Mouse (Mus musculus) forebrain, embryonic 15.5 days (tissue): ENCODE measurements at regions not wholly inside any gene's neighbourhood (a gene's known extent, or its start where the extent isn't known, plus 50 kb on each side); places are given as distances from the start of the nearest gene placed in this dataset.

ENCODE experiments used
- ATAC-seq: fragments of 200-750 bp; cut with Nextera tagmentation; replicated peaks from 2 replicates; pipeline ENCODE4 v1.8.0; 2017; ENCODE audit warnings: mild to moderate bottlenecking, moderate TSS enrichment, moderate library complexity
- H3K27ac ChIP-seq: fragments of 300-500 bp; sonication (generic); replicated peaks from 2 replicates; pipeline ENCODE4 v1.5.1; 2015; ENCODE audit warnings: mild to moderate bottlenecking, inconsistent platforms
- H3K27me3 ChIP-seq: fragments of 300-500 bp; sonication (generic); 2 replicates; pipeline ENCODE4 v1.6.1; 2015; ENCODE audit warnings: inconsistent platforms
- H3K36me3 ChIP-seq: fragments of 300-500 bp; sonication (generic); 2 replicates; pipeline ENCODE4 v1.6.1; 2015; ENCODE audit warnings: mild to moderate bottlenecking, inconsistent platforms
- H3K4me1 ChIP-seq: fragments of 300-500 bp; sonication (generic); 2 replicates; pipeline ENCODE4 v1.6.1; 2015; ENCODE audit warnings: inconsistent platforms
- H3K4me2 ChIP-seq: fragments of 300-500 bp; sonication (generic); replicated peaks from 2 replicates; pipeline ENCODE4 v1.6.1; 2015; ENCODE audit warnings: mild to moderate bottlenecking, inconsistent platforms
- H3K4me3 ChIP-seq: fragments of 300-500 bp; sonication (generic); 2 replicates; pipeline ENCODE4 v1.5.1; 2015; ENCODE audit warnings: mild to moderate bottlenecking, inconsistent platforms
- H3K9ac ChIP-seq: fragments of 300-500 bp; sonication (generic); replicated peaks from 2 replicates; pipeline ENCODE4 v1.6.1; 2015; ENCODE audit warnings: mild to moderate bottlenecking, inconsistent platforms
- H3K9me3 ChIP-seq: fragments of 300-500 bp; sonication (generic); 2 replicates; pipeline ENCODE4 v1.6.1; 2016; ENCODE audit warnings: inconsistent platforms
- WGBS: fragments of 180-500 bp; shearing (Covaris S2); methylation state at CpG from one replicate; pipeline ENCODE4 v1.1.7; 2015; ENCODE audit warnings: mixed read lengths; 5-methylcytosine and 5-hydroxymethylcytosine counted together

DNA sequence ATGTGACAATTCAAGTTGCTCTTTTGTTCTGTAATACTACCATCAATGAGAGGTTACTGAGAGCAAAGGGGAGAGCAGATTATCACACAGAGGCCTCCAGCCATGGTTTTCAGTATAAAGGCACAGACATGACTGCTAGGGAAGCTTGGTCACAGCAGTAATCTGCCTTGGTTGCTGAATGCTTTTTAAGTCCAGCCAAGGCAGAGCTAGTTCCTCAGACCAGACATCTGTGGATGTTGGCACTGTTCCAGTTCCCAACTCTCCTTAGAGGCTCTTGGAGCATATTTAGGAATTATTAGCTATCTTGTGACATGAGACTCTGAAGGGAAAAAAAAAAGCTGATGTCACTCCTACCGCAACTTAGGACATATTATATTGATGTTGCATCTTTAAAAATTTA, 347.5 kb downstream of the Hsfy2 start:
- H3K4me1 ChIP-seq = peaks cover 6% of the 10 kb centered on the region
- no peak overlapping the region for H3K9ac ChIP-seq
- WGBS = 60% methylated on average over 1 of the region's 1 CpGs
- H3K9me3 ChIP-seq = no peaks in the 10 kb centered on the region
- H3K4me2 ChIP-seq = no peak overlapping the region
- no peaks in the 10 kb centered on the region for H3K27me3 ChIP-seq
- no peaks in the 10 kb centered on the region for H3K36me3 ChIP-seq
- peak; percentile 71 for ATAC-seq
- H3K4me3 ChIP-seq = no peak overlapping the region
- H3K27ac ChIP-seq = no peak overlapping the region

DNA sequence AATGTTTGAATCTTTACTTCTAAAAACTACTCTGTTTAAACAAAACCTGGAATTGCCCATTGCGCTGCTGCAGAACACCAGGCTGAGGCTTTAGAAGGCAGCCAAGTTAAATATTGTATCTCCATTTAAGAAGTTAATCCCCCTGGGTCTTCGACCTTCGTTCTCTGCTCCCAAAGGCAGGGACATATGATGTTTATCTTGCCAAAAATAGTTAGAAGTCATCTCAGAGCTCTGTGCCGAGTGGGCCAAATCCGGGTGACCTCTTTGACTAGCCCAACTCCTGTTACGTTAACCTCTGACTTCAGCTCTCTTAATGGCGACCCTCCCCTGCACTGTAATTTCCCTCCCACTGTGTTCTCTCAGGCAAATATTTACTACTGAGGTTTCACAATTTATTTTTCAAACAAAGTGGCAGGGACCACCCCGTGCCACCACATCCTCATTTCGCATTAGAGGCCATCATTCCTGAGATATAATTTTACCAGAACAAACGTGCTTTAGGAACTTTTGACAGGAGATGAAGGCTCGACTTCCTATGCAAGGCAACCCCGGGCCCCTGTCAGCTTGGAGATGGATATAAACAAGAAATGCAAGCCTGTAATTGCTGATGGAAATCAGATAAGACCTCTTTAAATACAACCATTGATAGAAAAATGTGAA, 350.7 kb downstream of the Hsfy2 start:
- H3K4me2 ChIP-seq = no peak overlapping the region
- no peaks in the 10 kb centered on the region for H3K27me3 ChIP-seq
- H3K27ac ChIP-seq = no peak overlapping the region
- peaks cover 6% of the 10 kb centered on the region for H3K4me1 ChIP-seq
- no peak overlapping the region for H3K9ac ChIP-seq
- no peak overlapping the region for H3K4me3 ChIP-seq
- no peaks in the 10 kb centered on the region for H3K9me3 ChIP-seq
- H3K36me3 ChIP-seq = no peaks in the 10 kb centered on the region
- ATAC-seq = no peak
- WGBS = 78% methylated on average over 12 of the region's 12 CpGs

DNA sequence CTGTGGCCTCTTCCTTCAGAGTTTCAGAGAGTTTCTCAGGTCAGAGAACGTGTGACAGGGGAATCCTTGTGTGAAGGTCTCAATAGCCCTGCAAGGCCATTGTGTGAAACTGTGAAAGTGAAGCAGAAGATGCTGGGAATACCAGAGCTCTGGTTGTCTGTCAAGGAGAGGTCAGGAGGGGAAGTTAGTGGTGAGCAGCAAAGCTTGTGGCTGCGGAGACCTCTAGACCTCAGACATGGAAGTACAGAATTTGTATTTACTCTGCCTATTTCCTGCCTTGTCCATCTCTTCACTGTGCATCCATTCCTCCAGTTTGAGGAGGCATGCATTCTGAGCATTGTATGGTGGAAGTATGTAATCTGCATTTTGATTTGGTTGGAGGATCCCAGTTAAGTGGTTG, 375.5 kb downstream of the Hsfy2 start:
- no peak for ATAC-seq
- Histone ChIP-seq H3K9me3 (no peaks in the 10 kb centered on the region), H3K4me3 (no peak overlapping the region), H3K27ac (no peak overlapping the region), H3K9ac (no peak overlapping the region), H3K36me3 (no peaks in the 10 kb centered on the region), H3K4me1 (peaks cover 3% of the 10 kb centered on the region; the same call in 1 of the 2 replicates), H3K4me2 (no peak overlapping the region), H3K27me3 (no peaks in the 10 kb centered on the region)
- WGBS = 73% methylated on average over 2 of the region's 2 CpGs

DNA sequence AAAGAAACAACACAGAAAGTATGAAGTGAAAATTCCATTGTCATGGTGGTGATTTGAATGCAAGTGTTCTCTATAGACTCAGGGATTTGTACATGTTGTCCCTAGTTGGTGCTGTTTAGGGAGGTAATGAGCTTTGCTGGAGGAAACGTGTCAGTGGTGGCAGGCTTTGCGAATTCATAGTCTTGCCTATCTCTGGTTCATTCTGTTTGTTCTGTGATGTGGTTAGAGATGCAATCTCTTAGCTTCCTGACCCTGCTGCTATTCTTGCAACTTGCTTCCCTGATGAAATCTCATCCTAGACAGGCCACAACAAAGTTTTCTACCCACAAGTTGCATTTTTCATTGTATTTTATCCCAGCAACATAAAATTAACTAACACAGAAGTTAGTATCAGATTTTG, 376.5 kb downstream of the Hsfy2 start:
- H3K4me2 ChIP-seq = no peak overlapping the region
- no peak overlapping the region for H3K27ac ChIP-seq
- WGBS = 70% methylated on average over 2 of the region's 2 CpGs
- H3K4me1 ChIP-seq = peaks cover 3% of the 10 kb centered on the region; the same call in 1 of the 2 replicates
- H3K27me3 ChIP-seq = no peaks in the 10 kb centered on the region
- H3K9me3 ChIP-seq = no peaks in the 10 kb centered on the region
- H3K36me3 ChIP-seq = no peaks in the 10 kb centered on the region
- ATAC-seq = no peak
- H3K4me3 ChIP-seq = no peak overlapping the region
- H3K9ac ChIP-seq = no peak overlapping the region

DNA sequence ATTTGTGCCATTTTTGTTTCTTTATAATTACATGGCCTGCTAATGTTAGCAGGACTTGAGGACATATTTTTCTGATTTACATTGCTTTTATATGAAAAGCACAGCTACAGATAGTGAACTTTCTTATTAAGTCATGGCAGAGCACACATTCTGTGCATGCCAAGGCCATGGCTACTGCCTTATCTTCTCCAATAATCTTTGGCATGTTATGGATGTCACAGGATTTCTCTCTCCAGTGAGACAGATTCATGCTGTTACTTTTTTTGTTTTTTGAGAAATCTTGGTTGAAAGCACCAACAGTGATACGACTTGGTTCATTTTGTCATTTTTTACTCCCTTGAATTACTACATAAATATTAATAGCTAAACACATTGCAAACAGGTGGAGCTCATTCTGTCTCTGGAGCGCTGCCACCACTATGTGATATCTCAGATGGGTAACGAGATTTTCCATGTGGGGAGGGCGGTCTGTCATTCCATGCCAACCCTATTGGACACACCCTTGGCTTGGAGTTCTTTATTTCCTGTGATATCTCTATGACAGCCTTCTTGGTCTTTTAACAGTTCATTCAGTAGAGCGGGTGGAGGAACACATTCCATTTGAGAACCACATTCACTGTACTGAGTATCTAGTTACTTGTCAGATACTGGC, 380.3 kb downstream of the Hsfy2 start:
- no peak overlapping the region for H3K4me3 ChIP-seq
- no peak overlapping the region for H3K4me2 ChIP-seq
- WGBS = 62% methylated on average over 5 of the region's 5 CpGs
- H3K27me3 ChIP-seq = no peaks in the 10 kb centered on the region
- H3K4me1 ChIP-seq = peaks cover 3% of the 10 kb centered on the region; the same call in 1 of the 2 replicates
- 0 out of 2 replicates have a peak overlapping the region, but pooled peaks have one; percentile 52 for H3K27ac ChIP-seq
- H3K36me3 ChIP-seq = no peaks in the 10 kb centered on the region
- no peaks in the 10 kb centered on the region for H3K9me3 ChIP-seq
- peak; percentile 63 for ATAC-seq
- no peak overlapping the region for H3K9ac ChIP-seq

DNA sequence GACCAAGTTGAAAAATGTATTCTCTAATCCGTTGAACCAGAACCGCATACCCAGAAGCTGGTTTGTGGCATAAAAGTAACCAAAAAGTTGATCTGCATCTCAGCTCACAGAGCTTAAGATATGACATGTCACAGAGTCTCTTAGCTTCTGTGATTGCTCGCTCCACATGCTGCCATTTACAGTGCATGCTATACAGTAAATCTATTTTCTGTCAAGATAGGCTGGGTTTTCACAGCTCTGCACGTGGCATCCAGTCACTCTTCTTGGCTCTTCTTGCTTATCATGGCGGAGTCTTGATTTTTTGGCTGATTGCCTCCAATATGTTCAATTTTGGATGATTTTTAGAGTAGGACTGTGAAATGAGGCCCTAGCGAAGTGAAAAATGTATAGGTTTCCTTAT, 397.5 kb downstream of the Hsfy2 start:
- H3K27ac ChIP-seq = 0 out of 2 replicates have a peak overlapping the region, but pooled peaks have one; percentile 5
- no peak overlapping the region for H3K9ac ChIP-seq
- no peak overlapping the region for H3K4me2 ChIP-seq
- no peaks in the 10 kb centered on the region for H3K36me3 ChIP-seq
- H3K4me1 ChIP-seq = no peaks in the 10 kb centered on the region
- no peaks in the 10 kb centered on the region for H3K9me3 ChIP-seq
- no peak; the same call in 1 of the 2 replicates for ATAC-seq
- H3K27me3 ChIP-seq = no peaks in the 10 kb centered on the region
- H3K4me3 ChIP-seq = no peak overlapping the region
- WGBS = 73% methylated on average over 6 of the region's 6 CpGs

DNA sequence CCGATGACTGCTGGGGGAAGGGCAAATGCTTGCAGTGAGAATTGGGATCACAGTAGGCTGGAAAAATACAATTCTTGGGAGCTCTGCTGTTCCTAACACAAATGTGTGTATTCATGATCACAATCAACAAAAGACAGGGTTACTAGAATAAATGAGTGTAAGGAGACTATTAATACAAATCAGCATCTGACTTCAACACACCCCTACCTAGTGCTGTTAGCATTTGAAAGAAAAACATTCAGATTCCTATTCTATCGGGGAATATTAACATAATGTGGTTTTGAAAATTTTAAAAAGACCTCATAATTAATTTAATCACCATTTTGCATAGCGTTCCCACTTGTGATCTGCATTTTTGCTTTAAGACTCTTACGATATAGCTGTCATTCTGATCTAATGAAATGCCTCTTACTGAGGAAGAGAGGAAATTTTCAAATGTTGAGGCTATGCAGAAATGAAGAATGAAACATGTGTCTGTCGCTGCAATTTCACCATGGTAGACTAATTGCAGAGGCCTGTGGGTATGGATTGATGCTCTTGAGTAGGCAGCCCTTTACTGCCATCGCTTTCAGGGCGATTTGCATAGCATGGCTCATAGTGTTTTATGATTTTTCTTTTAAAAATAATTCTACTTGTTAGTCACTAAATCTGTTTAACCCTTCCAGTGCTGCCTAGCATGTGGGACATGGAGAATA, 410.8 kb downstream of the Hsfy2 start:
- Histone ChIP-seq H3K4me1 (no peaks in the 10 kb centered on the region), H3K27ac (no peak overlapping the region), H3K9ac (no peak overlapping the region), H3K9me3 (no peaks in the 10 kb centered on the region), H3K27me3 (no peaks in the 10 kb centered on the region), H3K4me3 (no peak overlapping the region), H3K4me2 (no peak overlapping the region), H3K36me3 (no peaks in the 10 kb centered on the region)
- WGBS = 76% methylated on average over 7 of the region's 7 CpGs
- ATAC-seq = 0 out of 2 replicates have a peak, but pooled peaks have one; percentile 35

DNA sequence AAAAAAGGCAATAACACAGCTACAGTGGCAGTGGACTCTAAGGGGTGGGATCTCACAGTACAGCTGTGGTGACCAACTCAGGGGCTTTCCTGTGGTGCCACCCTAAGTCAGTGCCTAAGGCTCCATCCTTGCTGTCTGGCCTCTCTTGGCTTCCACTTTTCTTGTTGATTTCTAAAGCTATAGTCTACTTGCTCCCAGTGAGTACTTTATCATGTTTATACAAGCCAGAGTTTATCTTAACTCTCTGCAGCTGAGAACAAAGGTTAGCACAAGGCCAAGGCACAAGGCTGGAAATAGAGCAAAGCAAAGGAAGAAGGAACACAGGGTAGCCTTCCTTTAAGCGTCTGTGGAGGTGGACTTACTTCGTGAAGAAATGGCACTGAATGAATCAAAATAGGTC, 417.5 kb downstream of the Hsfy2 start:
- no peaks in the 10 kb centered on the region for H3K27me3 ChIP-seq
- no peak overlapping the region for H3K4me3 ChIP-seq
- no peaks in the 10 kb centered on the region for H3K4me1 ChIP-seq
- no peaks in the 10 kb centered on the region for H3K9me3 ChIP-seq
- no peak overlapping the region for H3K9ac ChIP-seq
- 86% methylated on average over 2 of the region's 2 CpGs for WGBS
- ATAC-seq = no peak
- no peak overlapping the region for H3K27ac ChIP-seq
- H3K36me3 ChIP-seq = no peaks in the 10 kb centered on the region
- no peak overlapping the region for H3K4me2 ChIP-seq

DNA sequence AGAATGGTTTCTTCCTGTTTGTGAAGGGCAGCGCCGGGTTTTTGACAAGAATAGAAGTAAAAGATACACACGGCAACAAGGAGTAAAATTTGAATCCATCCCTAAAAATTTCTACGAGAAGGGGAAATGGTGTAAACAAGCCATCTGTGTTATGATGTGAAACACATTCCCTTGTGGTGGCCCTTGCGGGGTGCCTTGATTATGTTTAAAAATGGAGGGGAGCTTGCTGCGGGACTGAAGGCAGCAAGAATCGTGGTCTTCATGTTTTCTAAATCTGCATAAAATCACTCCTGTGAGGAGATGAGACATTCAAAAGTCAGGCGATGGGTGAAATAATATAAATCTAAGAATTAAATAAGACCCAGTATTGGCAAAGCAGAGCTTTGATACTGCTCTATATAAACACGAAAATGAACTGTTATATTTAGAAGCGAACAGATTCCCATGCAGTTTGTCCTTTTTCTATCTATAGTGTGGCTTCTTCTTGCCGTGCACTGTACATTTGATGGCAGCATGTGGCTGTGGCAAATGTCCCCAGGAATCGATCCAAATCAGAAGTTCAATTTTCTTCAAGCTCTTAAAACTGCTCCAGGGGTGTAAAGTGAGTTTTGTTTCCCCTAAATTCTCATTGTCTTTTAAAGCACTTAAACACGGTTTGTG, 426.4 kb downstream of the Hsfy2 start:
- Histone ChIP-seq H3K9ac (no peak overlapping the region), H3K4me3 (no peak overlapping the region), H3K9me3 (no peaks in the 10 kb centered on the region), H3K27ac (no peak overlapping the region), H3K4me2 (no peak overlapping the region), H3K27me3 (no peaks in the 10 kb centered on the region), H3K4me1 (no peaks in the 10 kb centered on the region), H3K36me3 (no peaks in the 10 kb centered on the region)
- no peak for ATAC-seq
- 76% methylated on average over 13 of the region's 13 CpGs for WGBS

DNA sequence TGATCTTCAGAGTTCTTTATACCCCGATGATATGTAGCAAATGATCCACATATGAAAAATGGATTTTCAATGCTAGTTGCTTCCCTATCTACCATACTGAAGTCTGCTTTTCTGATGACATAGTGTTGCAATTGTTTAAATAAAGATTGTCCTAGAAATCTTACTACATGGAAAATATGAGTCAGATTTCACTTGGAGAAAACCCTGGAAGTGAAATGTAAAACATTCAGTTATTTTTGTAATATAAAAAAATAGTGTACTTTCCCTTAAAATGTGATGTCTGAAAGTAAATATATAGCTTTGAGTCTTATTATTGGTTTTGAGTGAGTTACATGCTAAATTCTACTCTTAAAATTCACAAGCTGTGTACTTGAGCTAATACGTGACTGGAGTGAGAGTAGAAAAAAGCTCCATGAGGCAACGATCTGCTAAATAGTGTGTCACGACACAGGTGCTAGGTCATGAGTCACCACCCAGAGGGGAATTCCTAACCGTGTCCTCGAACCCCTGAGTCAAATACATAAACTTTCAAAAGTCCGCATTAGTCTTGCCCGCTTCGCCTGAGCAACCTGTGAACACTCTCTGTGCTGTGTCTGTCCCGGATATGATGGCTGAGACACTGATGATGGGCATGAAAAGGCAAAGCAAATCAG, 430.5 kb downstream of the Hsfy2 start:
- Histone ChIP-seq H3K4me1 (no peaks in the 10 kb centered on the region), H3K27me3 (no peaks in the 10 kb centered on the region), H3K9ac (no peak overlapping the region), H3K9me3 (no peaks in the 10 kb centered on the region), H3K27ac (no peak overlapping the region), H3K36me3 (no peaks in the 10 kb centered on the region), H3K4me2 (no peak overlapping the region), H3K4me3 (no peak overlapping the region)
- ATAC-seq = no peak
- WGBS = 93% methylated on average over 10 of the region's 10 CpGs

DNA sequence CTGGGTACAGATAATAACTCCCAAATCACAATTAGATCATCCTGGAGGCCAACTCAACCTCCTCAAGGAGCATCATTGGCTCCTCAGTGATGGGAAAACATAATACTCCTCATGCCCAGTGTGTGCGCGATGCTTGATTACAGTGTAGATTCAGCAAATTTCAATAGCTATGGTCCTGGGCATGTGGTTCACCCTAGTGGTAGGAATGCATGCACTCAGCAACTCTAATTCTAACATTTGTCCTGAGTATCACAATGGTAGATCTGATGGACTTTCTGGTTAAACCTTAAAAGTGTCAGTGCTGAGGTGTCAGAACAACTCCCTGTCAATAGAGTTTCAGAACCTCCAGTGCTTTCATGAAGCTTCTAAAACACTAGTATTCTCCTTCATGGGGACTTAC, 442.0 kb downstream of the Hsfy2 start:
- Histone ChIP-seq H3K4me1 (no peaks in the 10 kb centered on the region), H3K27ac (no peak overlapping the region), H3K9me3 (no peaks in the 10 kb centered on the region), H3K4me3 (no peak overlapping the region), H3K27me3 (no peaks in the 10 kb centered on the region), H3K4me2 (no peak overlapping the region), H3K36me3 (no peaks in the 10 kb centered on the region), H3K9ac (no peak overlapping the region)
- 97% methylated on average over 2 of the region's 2 CpGs for WGBS
- no peak for ATAC-seq
